Mouse (Mus musculus) megakaryocyte, embryonic 14.5 days (primary cell): ENCODE measurements around the gene Capza2.

Experiments used
- FLI1 ChIP-seq: IDR thresholded peaks from 2 replicates; pipeline ENCODE4 v1.6.1; 2012; ENCODE audit warnings: low read length, inconsistent platforms, mixed read lengths
- GATA1 ChIP-seq: IDR thresholded peaks from 3 replicates; pipeline ENCODE4 v1.6.1; 2012; ENCODE audit warnings: mixed read lengths, low read length, inconsistent platforms, borderline replicate concordance

GRCm38 (mm10) chr6:17633819-17634218 is 2.2 kb upstream of the Capza2 start:
- TF ChIP-seq FLI1 = no peak
- TF ChIP-seq GATA1 = no peak
